Mouse (Mus musculus): ENCODE data around the gene Sdcbp2. TPM values are rescaled to one million over a fixed set of nuclear protein-coding genes. Genes with fewer than 3 reads are reported as not detected.

The Sdcbp2 gene
- total and polyA plus RNA-seq, 3 experiments = 0.25 TPM; not detected in 2

DNA sequence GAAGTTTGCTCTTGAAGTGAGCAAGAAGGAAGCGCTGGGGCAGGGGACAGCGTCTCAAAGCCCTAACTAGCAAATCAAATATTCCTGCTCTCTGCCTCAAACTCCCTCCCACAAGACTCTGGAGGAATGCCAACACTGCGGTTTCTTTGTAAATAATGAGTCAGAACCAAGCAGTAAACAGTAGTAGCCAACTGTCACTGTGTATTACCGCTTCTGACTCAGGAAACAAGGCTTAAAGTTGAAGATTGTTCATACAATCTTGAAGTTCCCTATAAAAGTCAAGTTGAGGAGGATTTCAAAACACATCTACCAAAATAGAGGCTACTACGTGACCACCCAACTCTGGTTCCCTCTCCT lies 35.8 kb upstream of the Sdcbp2 start (continued):
- TF ChIP-seq CHD1 (IDR thresholded peaks at IDR 0.05; ENCODE audit: low read depth, low read length) = no peak
- TF ChIP-seq SMC3 (IDR thresholded peaks at IDR 0.05; ENCODE audit: low read depth, low read length) = no peak
- TF ChIP-seq SIN3A (IDR thresholded peaks at IDR 0.05; ENCODE audit: low read length) = peak; percentile 56; the same call in 1 of the 2 replicates
- TF ChIP-seq ETS1 (IDR thresholded peaks at IDR 0.05; ENCODE audit: low read depth, low read length) = peak; percentile 69; the same call in 1 of the 2 replicates
- TF ChIP-seq CTCF (IDR thresholded peaks at IDR 0.05 in 2 of 3, conservative IDR thresholded peaks at IDR 0.05 in 1 of 3; ENCODE audit: control insufficient read depth in 1 of 3, insufficient read depth in 1 of 3, low read depth in 2 of 3, low read length in 3 of 3, poor library complexity in 1 of 3, severe bottlenecking in 1 of 3) = no peak
- TF ChIP-seq NRF1 (IDR thresholded peaks at IDR 0.05; ENCODE audit: insufficient read depth, low read depth, low read length, poor library complexity, severe bottlenecking) = no peak
- TF ChIP-seq GATA1 (IDR thresholded peaks at IDR 0.05; ENCODE audit: low read depth, low read length) = no peak
- no peak for TF ChIP-seq GABPA (IDR thresholded peaks at IDR 0.05; ENCODE audit: low read depth, low read length)
- TF ChIP-seq POLR2A (IDR thresholded peaks at IDR 0.05; ENCODE audit: control insufficient read depth in 1 of 2, insufficient read depth in 1 of 2, low read depth in 1 of 2, low read length in 2 of 2, poor library complexity in 1 of 2) = no peak
- TF ChIP-seq POLR2AphosphoS5 (IDR thresholded peaks at IDR 0.05; ENCODE audit: borderline replicate concordance, low read depth, low read length) = no peak
- TF ChIP-seq ZC3H11A (IDR thresholded peaks at IDR 0.05; ENCODE audit: low read depth, low read length) = no peak

DNA sequence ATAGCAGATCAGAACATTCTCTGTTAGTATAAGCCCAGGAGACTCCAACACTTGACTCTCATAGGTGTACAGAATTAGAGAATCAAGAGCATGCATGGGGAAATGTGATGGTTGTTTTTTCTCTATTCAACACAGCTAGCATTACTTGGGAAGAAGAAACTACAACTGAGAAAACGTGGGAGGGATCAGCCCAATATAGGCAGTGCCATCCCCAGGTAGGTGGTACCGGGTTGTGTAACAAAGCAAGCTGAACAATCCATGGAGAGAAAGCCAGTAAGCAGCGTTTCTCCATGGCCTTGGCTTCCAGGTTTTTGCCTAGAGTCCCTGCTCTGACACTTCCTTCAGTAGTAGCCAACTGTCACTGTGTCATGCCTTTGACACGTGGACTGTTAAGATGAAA lies 33.8 kb upstream of the Sdcbp2 start:
- Histone ChIP-seq H3K4me1 (ENCODE audit: control insufficient read depth in 1 of 2, insufficient read depth in 2 of 2, low read length in 2 of 2) (peaks cover under 1 to 33% of the 10 kb centered on the region in 2 experiments), H3K27ac (ENCODE audit: control insufficient read depth, low read depth, low read length) (no peak overlapping the region), H3K79me2 (ENCODE audit: control insufficient read depth, insufficient read depth, low read length, poor library complexity) (peaks cover 10% of the 10 kb centered on the region), H3K9ac (ENCODE audit: control insufficient read depth, low read depth, low read length, poor library complexity, severe bottlenecking) (no peak overlapping the region), H3K4me3 (ENCODE audit: control insufficient read depth in 1 of 2, insufficient read depth in 1 of 2, low read depth in 2 of 2, low read length in 2 of 2) (no peak overlapping the region), H3K27me3 (ENCODE audit: control insufficient read depth in 1 of 2, insufficient read depth in 2 of 2, low read length in 2 of 2) (no peaks in the 10 kb centered on the region), H3K36me3 (ENCODE audit: control insufficient read depth in 1 of 2, insufficient read depth in 2 of 2, low read length in 2 of 2) (peaks cover 0 to 24% of the 10 kb centered on the region in 2 experiments; a peak in 2 of 4 replicates), H3K9me3 (replicated peaks; ENCODE audit: insufficient read depth, low read length) (no peaks in the 10 kb centered on the region)
- TF ChIP-seq UBTF (IDR thresholded peaks at IDR 0.05; ENCODE audit: borderline replicate concordance, insufficient read depth, low read depth, low read length) = no peak
- TF ChIP-seq MEF2A (IDR thresholded peaks at IDR 0.05; ENCODE audit: extremely low read depth, insufficient replicate concordance, low read depth, low read length, poor library complexity, severe bottlenecking) = no peak
- TF ChIP-seq ZMIZ1 (IDR thresholded peaks at IDR 0.05; ENCODE audit: low read depth, low read length) = no peak
- no peak for TF ChIP-seq POLR2A (IDR thresholded peaks at IDR 0.05; ENCODE audit: control insufficient read depth in 1 of 2, insufficient read depth in 1 of 2, low read depth in 1 of 2, low read length in 2 of 2, poor library complexity in 1 of 2)
- TF ChIP-seq JUND (IDR thresholded peaks at IDR 0.05; ENCODE audit: low read depth, low read length) = no peak
- TF ChIP-seq SIN3A (IDR thresholded peaks at IDR 0.05; ENCODE audit: low read length) = no peak
- no peak for TF ChIP-seq BHLHE40 (IDR thresholded peaks at IDR 0.05; ENCODE audit: borderline replicate concordance, low read depth, low read length)
- no peak for TF ChIP-seq NRF1 (IDR thresholded peaks at IDR 0.05; ENCODE audit: insufficient read depth, low read depth, low read length, poor library complexity, severe bottlenecking)
- no peak for TF ChIP-seq RCOR1 (IDR thresholded peaks at IDR 0.05; ENCODE audit: low read depth, low read length)
- TF ChIP-seq GATA1 (IDR thresholded peaks at IDR 0.05; ENCODE audit: low read depth, low read length) = no peak
- TF ChIP-seq MYC (IDR thresholded peaks at IDR 0.05; ENCODE audit: low read depth, low read length) = no peak
- DNase-seq (ENCODE audit: low read depth, low spot score) = no peak

All from MEL (cell line).